Mouse (Mus musculus) stomach, postnatal 0 days (tissue): Measurements from ENCODE around the gene C1rb. TPM values are rescaled to one million over a fixed set of nuclear protein-coding genes. Genes with fewer than 3 reads are reported as not detected.
"Not testable (repeated sequence)": the region's sequence is repeated elsewhere in the genome, so short reads cannot be mapped to it uniquely, and the experiment has no call there.

ENCODE experiments used
- ATAC-seq: fragments of 200-750 bp; cut with Nextera tagmentation; 2 replicates; pipeline ENCODE4 v1.8.0; 2017; ENCODE audit not compliant: low FRiP score, low TSS enrichment
- DNase-seq: peaks from one replicate; pipeline ENCODE4 v3.0.0-alpha.2; 2016; ENCODE audit warnings: low spot score
- H3K27ac ChIP-seq: fragments of 300-500 bp; sonication (generic); replicated peaks from 2 replicates; pipeline ENCODE4 v1.5.1; 2014; ENCODE audit warnings: mild to moderate bottlenecking, control low read depth
- H3K27me3 ChIP-seq: fragments of 300-500 bp; sonication (generic); 2 replicates; pipeline ENCODE4 v1.6.1; 2014; ENCODE audit warnings: low read length; ENCODE audit not compliant: control insufficient read depth, insufficient read depth
- H3K36me3 ChIP-seq: fragments of 300-500 bp; sonication (generic); 2 replicates; pipeline ENCODE4 v1.6.1; 2014; ENCODE audit warnings: low read length, mixed read lengths; ENCODE audit not compliant: control insufficient read depth, insufficient read depth
- H3K4me1 ChIP-seq: fragments of 300-500 bp; sonication (generic); replicated peaks from 2 replicates; pipeline ENCODE4 v1.6.1; 2014; ENCODE audit warnings: antibody characterized with exemption; ENCODE audit not compliant: control insufficient read depth, insufficient read depth
- H3K4me2 ChIP-seq: fragments of 300-500 bp; sonication (generic); replicated peaks from 2 replicates; pipeline ENCODE4 v1.6.1; 2014; ENCODE audit warnings: low read depth, mild to moderate bottlenecking, control low read depth, moderate library complexity
- H3K4me3 ChIP-seq: fragments of 300-500 bp; sonication (generic); 2 replicates; pipeline ENCODE4 v1.5.1; 2014; ENCODE audit warnings: low read depth, low read length, control low read depth
- H3K9ac ChIP-seq: fragments of 300-500 bp; sonication (generic); 2 replicates; pipeline ENCODE4 v1.6.1; 2014; ENCODE audit warnings: mild to moderate bottlenecking, low read length, control low read depth, mixed read lengths
- H3K9me3 ChIP-seq: fragments of 300-500 bp; sonication (generic); 2 replicates; pipeline ENCODE4 v1.6.1; 2016; ENCODE audit warnings: low read length; ENCODE audit not compliant: control insufficient read depth
- CTCF ChIP-seq: IDR thresholded peaks from 2 replicates; pipeline ENCODE4 v1.5.1; 2016; ENCODE audit warnings: antibody characterized with exemption, low read depth, mild to moderate bottlenecking, moderate library complexity
- EP300 ChIP-seq: optimal IDR thresholded peaks from 2 replicates; pipeline ENCODE3; 2016; ENCODE audit warnings: antibody characterized with exemption
- WGBS: fragments of 180-500 bp; shearing (Covaris S2); extraction: QIAGEN DNeasy Blood & Tissue Kit; methylation state at CpG from one replicate; pipeline ENCODE4 v1.1.7; 2014; 5-methylcytosine and 5-hydroxymethylcytosine counted together
- polyA plus RNA-seq: library from polyadenylated mRNA; unstranded; fragments of >200 nt; fragmentation: Nextera tagmentation; extraction: Ambion mirVana; gene quantifications from 2 replicates; pipeline ENCODE4 v1.2.1, GENCODE M21; 2015

The C1rb gene
- polyA plus RNA-seq, 1 experiment from 2014 or later: not detected

- not testable (repeated sequence) for H3K27me3 ChIP-seq, H3K4me2 ChIP-seq, H3K9me3 ChIP-seq, H3K27ac ChIP-seq, H3K36me3 ChIP-seq, H3K4me1 ChIP-seq, ATAC-seq, H3K4me3 ChIP-seq, H3K9ac ChIP-seq, DNase-seq
- WGBS: 87% methylated on average over 3 of the region's 3 CpGs
These were observed 5.1 kb downstream of the C1rb start for GRCm38 (mm10) chr6:124575155-124575678.

GRCm38 (mm10) chr6:124580155-124580554 is 10.1 kb downstream of the C1rb start:
- not testable (repeated sequence) for DNase-seq, H3K9me3 ChIP-seq, H3K27ac ChIP-seq, H3K9ac ChIP-seq, H3K36me3 ChIP-seq, H3K4me3 ChIP-seq, H3K4me1 ChIP-seq, H3K4me2 ChIP-seq, H3K27me3 ChIP-seq
- ATAC-seq: peak; percentile 42; the same call in 1 of the 2 replicates
- 84% methylated on average over 7 of the region's 7 CpGs for WGBS

GRCm38 (mm10) chr6:124582231-124582630 is 12.1 kb downstream of the C1rb start:
- no peak overlapping the region for H3K27ac ChIP-seq
- H3K4me3 ChIP-seq: no peak overlapping the region
- no peaks in the 10 kb centered on the region for H3K4me1 ChIP-seq
- H3K4me2 ChIP-seq: no peak overlapping the region
- no peak overlapping the region for H3K9ac ChIP-seq
- 75% methylated on average over 1 of the region's 1 CpGs for WGBS
- DNase-seq (no peak), ATAC-seq (no peak)
- H3K9me3 ChIP-seq: no peaks in the 10 kb centered on the region
- H3K36me3 ChIP-seq: no peaks in the 10 kb centered on the region
- H3K27me3 ChIP-seq: no peaks in the 10 kb centered on the region
- TF ChIP-seq CTCF (no peak), EP300 (no peak)

GRCm38 (mm10) chr6:124584935-124585334 is 14.8 kb downstream of the C1rb start:
- 44% methylated on average over 3 of the region's 3 CpGs for WGBS
- no peak for DNase-seq
- TF ChIP-seq CTCF (no peak), EP300 (no peak)

GRCm38 (mm10) chr6:124585761-124586160 is 15.7 kb downstream of the C1rb start:
- Histone ChIP-seq H3K9ac (no peak overlapping the region), H3K9me3 (no peaks in the 10 kb centered on the region), H3K4me3 (no peak overlapping the region), H3K27ac (no peak overlapping the region), H3K36me3 (no peaks in the 10 kb centered on the region), H3K27me3 (no peaks in the 10 kb centered on the region), H3K4me1 (no peaks in the 10 kb centered on the region), H3K4me2 (no peak overlapping the region)
- WGBS: 73% methylated on average over 3 of the region's 3 CpGs
- DNase-seq: no peak
- TF ChIP-seq EP300 (no peak), CTCF (no peak)
- ATAC-seq: no peak

More at GRCm38 (mm10) chr6:124584935-124585334, 14.8 kb downstream of the C1rb start:
- no peaks in the 10 kb centered on the region for H3K4me1 ChIP-seq
- no peaks in the 10 kb centered on the region for H3K9me3 ChIP-seq
- H3K4me3 ChIP-seq: no peak overlapping the region
- H3K27ac ChIP-seq: no peak overlapping the region
- H3K9ac ChIP-seq: no peak overlapping the region
- no peak overlapping the region for H3K4me2 ChIP-seq
- H3K36me3 ChIP-seq: no peaks in the 10 kb centered on the region
- no peaks in the 10 kb centered on the region for H3K27me3 ChIP-seq
- ATAC-seq: no peak

GRCm38 (mm10) chr6:124586266-124586665 is 16.2 kb downstream of the C1rb start:
- Histone ChIP-seq H3K4me3 (no peak overlapping the region), H3K36me3 (no peaks in the 10 kb centered on the region)
- ATAC-seq: no peak

More at GRCm38 (mm10) chr6:124586266-124586665, 16.2 kb downstream of the C1rb start:
- Histone ChIP-seq H3K27ac (no peak overlapping the region), H3K9me3 (no peaks in the 10 kb centered on the region), H3K4me1 (no peaks in the 10 kb centered on the region), H3K4me2 (no peak overlapping the region), H3K9ac (no peak overlapping the region), H3K27me3 (no peaks in the 10 kb centered on the region)
- DNase-seq: no peak
- 78% methylated on average over 4 of the region's 4 CpGs for WGBS
- TF ChIP-seq EP300 (no peak), CTCF (no peak)
